Mouse (Mus musculus) large intestine, adult 2 months (tissue): ENCODE data around the gene Scn11a. TPM values are rescaled to one million over a fixed set of nuclear protein-coding genes. Genes with fewer than 3 reads are reported as not detected.

Experiments
- DNase-seq: peaks from one replicate; pipeline ENCODE4 v3.0.0-alpha.2; 2012; ENCODE audit warnings: low read depth, low spot score
- WGBS: fragments of 180-500 bp; shearing (Covaris S2); methylation state at CpG from one replicate; pipeline ENCODE4 v1.1.7; 2018; 5-methylcytosine and 5-hydroxymethylcytosine counted together
- polyA plus RNA-seq: library from polyadenylated mRNA; depleted of rRNA; stranded (reverse); fragments of >200 nt; gene quantifications from 2 replicates; pipeline ENCODE4 v1.2.3, GENCODE M21; 2012

Gene Scn11a
- polyA plus RNA-seq, 1 experiment, result 0.20 TPM

GRCm38 (mm10) chr9:119803169-119803827 lies 22.0 kb downstream of the Scn11a start:
- no peak for DNase-seq
- WGBS, result 67% methylated on average over 16 of the region's 16 CpGs

GRCm38 (mm10) chr9:119801460-119801859 lies 23.8 kb downstream of the Scn11a start:
- WGBS, result 44% methylated on average over 6 of the region's 6 CpGs
- DNase-seq, result no peak

- WGBS, result 76% methylated on average over 4 of the region's 4 CpGs
- DNase-seq, result no peak
Observed at GRCm38 (mm10) chr9:119796791-119797190, 28.5 kb downstream of the Scn11a start.

- 65% methylated on average over 15 of the region's 15 CpGs for WGBS
- no peak for DNase-seq
Observed at GRCm38 (mm10) chr9:119795254-119795912, 29.9 kb downstream of the Scn11a start.

GRCm38 (mm10) chr9:119794470-119794869 lies 30.8 kb downstream of the Scn11a start:
- no peak for DNase-seq
- WGBS, result 66% methylated on average over 4 of the region's 4 CpGs

GRCm38 (mm10) chr9:119792505-119792904 lies 32.8 kb downstream of the Scn11a start:
- no peak for DNase-seq

GRCm38 (mm10) chr9:119780901-119781300 lies 44.4 kb downstream of the Scn11a start:
- 65% methylated on average over 3 of the region's 3 CpGs for WGBS
- no peak for DNase-seq

More at GRCm38 (mm10) chr9:119792505-119792904, 32.8 kb downstream of the Scn11a start:
- 53% methylated on average over 9 of the region's 9 CpGs for WGBS

GRCm38 (mm10) chr9:119776661-119777060 lies 48.6 kb downstream of the Scn11a start:
- DNase-seq, result no peak
- 50% methylated on average over 7 of the region's 7 CpGs for WGBS

- 35% methylated on average over 7 of the region's 7 CpGs for WGBS
- no peak for DNase-seq
Observed at GRCm38 (mm10) chr9:119768585-119768984, 56.7 kb downstream of the Scn11a start.

- DNase-seq, result no peak
- WGBS, result 80% methylated on average over 3 of the region's 3 CpGs
Observed at GRCm38 (mm10) chr9:119760226-119760625, 65.0 kb downstream of the Scn11a start.

GRCm38 (mm10) chr9:119759457-119759856 lies 65.8 kb downstream of the Scn11a start:
- no peak for DNase-seq
- 87% methylated on average over 1 of the region's 1 CpGs for WGBS

GRCm38 (mm10) chr9:119751507-119751906 lies 73.7 kb downstream of the Scn11a start:
- DNase-seq, result no peak
- 10% methylated on average over 5 of the region's 5 CpGs for WGBS

- WGBS, result 34% methylated on average over 9 of the region's 9 CpGs
- DNase-seq, result no peak
Observed at GRCm38 (mm10) chr9:119749112-119749511, 76.1 kb downstream of the Scn11a start.

- DNase-seq, result no peak
- 61% methylated on average over 4 of the region's 4 CpGs for WGBS
Observed at GRCm38 (mm10) chr9:119743900-119744299, 81.4 kb downstream of the Scn11a start.

GRCm38 (mm10) chr9:119743312-119743711 lies 81.9 kb downstream of the Scn11a start:
- WGBS, result 71% methylated on average over 3 of the region's 3 CpGs
- no peak for DNase-seq

GRCm38 (mm10) chr9:119741101-119741786 lies 84.0 kb downstream of the Scn11a start:
- no peak for DNase-seq
- WGBS, result 20% methylated on average over 5 of the region's 5 CpGs

GRCm38 (mm10) chr9:119728412-119729097 lies 96.7 kb downstream of the Scn11a start:
- WGBS, result 84% methylated on average over 11 of the region's 11 CpGs

GRCm38 (mm10) chr9:119726990-119727389 lies 98.3 kb downstream of the Scn11a start:
- 82% methylated on average over 4 of the region's 4 CpGs for WGBS
- no peak for DNase-seq

More at GRCm38 (mm10) chr9:119728412-119729097, 96.7 kb downstream of the Scn11a start:
- no peak for DNase-seq

GRCm38 (mm10) chr9:119725293-119725862 lies 99.9 kb downstream of the Scn11a start:
- WGBS, result 55% methylated on average over 6 of the region's 6 CpGs
- DNase-seq, result no peak

- WGBS, result 75% methylated on average over 11 of the region's 11 CpGs
- DNase-seq, result no peak
Observed at GRCm38 (mm10) chr9:119719222-119719621, 106.0 kb downstream of the Scn11a start, which contains the start of gene Scn10a. Gene Scn10a, minus strand, starts transcription at chr9:119719322.
